Mouse (Mus musculus) thymus, adult 2 months (tissue): ENCODE data around the gene Scyl2. TPM values are rescaled to one million over a fixed set of nuclear protein-coding genes. Genes with fewer than 3 reads are reported as not detected.

Experiments used
- DNase-seq: peaks from one replicate; pipeline ENCODE4 v3.0.0; 2021
- H3K27ac ChIP-seq: fragments of 200-500 bp; 2 replicates; pipeline ENCODE4 v1.5.1; 2012; ENCODE audit warnings: low read length, control low read depth; ENCODE audit not compliant: control insufficient read depth, insufficient read depth
- H3K27me3 ChIP-seq: fragments of 200-500 bp; 2 replicates; pipeline ENCODE4 v1.6.1; 2012; ENCODE audit warnings: mild to moderate bottlenecking, low read length, moderate library complexity, mixed read lengths; ENCODE audit not compliant: control insufficient read depth, insufficient read depth
- H3K36me3 ChIP-seq: fragments of 200-500 bp; 2 replicates; pipeline ENCODE4 v1.6.1; 2012; ENCODE audit warnings: mild to moderate bottlenecking, low read length, moderate library complexity; ENCODE audit not compliant: control insufficient read depth, insufficient read depth
- H3K4me1 ChIP-seq: fragments of 200-500 bp; replicated peaks from 2 replicates; pipeline ENCODE4 v1.6.1; 2012; ENCODE audit warnings: low read length; ENCODE audit not compliant: control insufficient read depth, insufficient read depth
- H3K4me3 ChIP-seq: fragments of 200-500 bp; 2 replicates; pipeline ENCODE4 v1.5.1; 2012; ENCODE audit warnings: mild to moderate bottlenecking, low read length, control low read depth, moderate library complexity; ENCODE audit not compliant: control insufficient read depth, insufficient read depth
- CTCF ChIP-seq: fragments of 200-500 bp; IDR thresholded peaks from 2 replicates; pipeline ENCODE4 v1.5.1; 2012; ENCODE audit warnings: mild to moderate bottlenecking, control low read depth, low read length, moderate library complexity, borderline replicate concordance; ENCODE audit not compliant: control insufficient read depth, poor library complexity, insufficient read depth; ENCODE audit errors: extremely low read depth
- POLR2A ChIP-seq: fragments of 200-500 bp; IDR thresholded peaks from 2 replicates; pipeline ENCODE4 v1.6.1; 2012; ENCODE audit warnings: mild to moderate bottlenecking, low read length, control low read depth, moderate library complexity; ENCODE audit not compliant: control insufficient read depth, poor library complexity, insufficient read depth; ENCODE audit errors: extremely low read depth
- WGBS: fragments of 180-500 bp; shearing (Covaris S2); methylation state at CpG from one replicate; pipeline ENCODE4 v1.1.7; 2018; 5-methylcytosine and 5-hydroxymethylcytosine counted together
- polyA plus RNA-seq: library from polyadenylated mRNA; depleted of rRNA; stranded (reverse); fragments of >200 nt; gene quantifications from 2 replicates; pipeline ENCODE4 v1.2.3, GENCODE M21; 2012

The Scyl2 gene
- polyA plus RNA-seq, 1 experiment: 23.1 TPM

DNA sequence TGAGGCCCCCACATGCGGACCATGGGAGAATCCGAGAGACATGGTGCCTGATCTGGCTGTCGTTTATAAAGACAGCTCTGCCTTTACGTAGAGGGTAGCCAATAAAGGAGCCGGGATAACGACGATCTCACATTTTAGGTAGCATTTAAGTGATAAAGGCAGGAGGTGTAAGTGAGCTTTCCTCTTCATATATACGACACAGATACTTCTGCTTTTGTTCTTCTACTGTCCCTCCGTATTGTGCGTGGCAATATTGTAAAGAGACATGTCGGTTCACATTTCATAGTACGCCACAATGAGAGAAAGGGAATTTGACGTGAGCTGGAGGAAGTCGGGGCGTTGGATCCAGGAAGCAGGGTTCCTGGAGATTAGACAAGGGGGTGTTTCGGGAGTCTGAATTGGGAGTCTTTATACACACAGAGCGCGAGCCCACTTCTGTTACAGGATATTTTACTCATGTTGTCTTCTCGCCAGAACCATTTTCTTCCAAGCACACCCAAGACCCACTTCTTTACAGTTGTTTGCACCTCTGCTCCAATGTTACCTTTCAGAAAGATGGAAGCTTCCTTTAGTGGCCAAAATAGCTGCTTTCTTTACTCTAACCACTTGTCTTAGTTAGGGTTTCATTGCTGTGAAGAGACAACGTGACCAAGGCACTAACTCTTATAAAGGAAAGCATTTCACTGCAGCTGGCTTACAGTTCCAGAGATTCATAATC lies 9.3 kb upstream of the Scyl2 start:
- Histone ChIP-seq H3K27me3 (no peaks in the 10 kb centered on the region), H3K4me1 (peaks cover 2% of the 10 kb centered on the region; the same call in 1 of the 2 replicates), H3K36me3 (no peaks in the 10 kb centered on the region), H3K27ac (no peak overlapping the region), H3K4me3 (no peak overlapping the region)
- peak; percentile 8 for DNase-seq
- WGBS: 47% methylated on average over 20 of the region's 20 CpGs
- TF ChIP-seq POLR2A (no peak), CTCF (no peak)

DNA sequence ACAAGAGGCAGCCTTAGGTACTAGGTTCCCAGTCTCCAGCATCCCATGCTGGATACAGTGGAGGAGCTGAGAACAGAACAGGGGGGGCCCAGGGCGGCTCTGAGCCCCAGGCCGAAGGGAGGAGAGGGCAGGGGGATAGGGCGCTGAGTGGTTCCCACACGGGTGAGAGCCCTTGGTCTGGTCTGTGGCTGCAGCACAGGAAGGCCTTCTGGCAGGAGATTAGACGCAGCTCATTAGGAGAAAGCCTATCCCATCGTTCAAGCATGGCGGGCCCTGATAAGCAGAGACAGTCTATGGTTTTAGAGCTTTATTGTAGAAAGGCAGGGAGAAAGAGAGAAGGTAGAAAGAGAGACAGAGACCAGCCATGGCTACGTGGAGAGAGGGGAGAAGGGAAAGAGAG lies 3.9 kb upstream of the Scyl2 start:
- Histone ChIP-seq H3K27me3 (no peaks in the 10 kb centered on the region), H3K27ac (no peak overlapping the region), H3K36me3 (no peaks in the 10 kb centered on the region), H3K4me1 (peaks cover 7% of the 10 kb centered on the region), H3K4me3 (no peak overlapping the region)
- TF ChIP-seq CTCF (no peak), POLR2A (no peak)
- DNase-seq: no peak
- WGBS: 92% methylated on average over 8 of the region's 8 CpGs

DNA sequence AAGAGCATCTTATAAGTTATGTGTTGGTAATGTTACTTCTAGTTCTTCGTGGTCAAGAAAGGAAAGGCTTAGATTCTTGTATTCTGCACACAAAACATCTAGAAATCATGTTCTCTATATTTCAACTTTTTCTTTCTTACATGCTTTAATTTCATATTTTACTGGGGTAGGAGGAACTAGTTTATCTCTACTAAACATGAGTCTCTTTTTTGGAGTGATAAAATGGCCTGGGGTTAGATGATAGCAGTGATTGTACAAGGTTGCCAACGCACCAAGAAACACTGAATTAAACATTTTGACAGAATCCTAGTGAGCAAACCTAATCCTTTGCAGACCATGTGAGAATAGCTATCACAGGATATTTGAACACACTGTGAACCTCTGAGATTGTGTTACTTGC lies 1.4 kb upstream of the Scyl2 start:
- H3K27me3 ChIP-seq: no peaks in the 10 kb centered on the region
- no peak for TF ChIP-seq CTCF
- TF ChIP-seq POLR2A: no peak
- no peak for DNase-seq
- H3K27ac ChIP-seq: no peak overlapping the region
- H3K4me3 ChIP-seq: no peak overlapping the region
- no peaks in the 10 kb centered on the region for H3K36me3 ChIP-seq
- peaks cover 7% of the 10 kb centered on the region for H3K4me1 ChIP-seq
- WGBS: 67% methylated on average over 2 of the region's 2 CpGs

DNA sequence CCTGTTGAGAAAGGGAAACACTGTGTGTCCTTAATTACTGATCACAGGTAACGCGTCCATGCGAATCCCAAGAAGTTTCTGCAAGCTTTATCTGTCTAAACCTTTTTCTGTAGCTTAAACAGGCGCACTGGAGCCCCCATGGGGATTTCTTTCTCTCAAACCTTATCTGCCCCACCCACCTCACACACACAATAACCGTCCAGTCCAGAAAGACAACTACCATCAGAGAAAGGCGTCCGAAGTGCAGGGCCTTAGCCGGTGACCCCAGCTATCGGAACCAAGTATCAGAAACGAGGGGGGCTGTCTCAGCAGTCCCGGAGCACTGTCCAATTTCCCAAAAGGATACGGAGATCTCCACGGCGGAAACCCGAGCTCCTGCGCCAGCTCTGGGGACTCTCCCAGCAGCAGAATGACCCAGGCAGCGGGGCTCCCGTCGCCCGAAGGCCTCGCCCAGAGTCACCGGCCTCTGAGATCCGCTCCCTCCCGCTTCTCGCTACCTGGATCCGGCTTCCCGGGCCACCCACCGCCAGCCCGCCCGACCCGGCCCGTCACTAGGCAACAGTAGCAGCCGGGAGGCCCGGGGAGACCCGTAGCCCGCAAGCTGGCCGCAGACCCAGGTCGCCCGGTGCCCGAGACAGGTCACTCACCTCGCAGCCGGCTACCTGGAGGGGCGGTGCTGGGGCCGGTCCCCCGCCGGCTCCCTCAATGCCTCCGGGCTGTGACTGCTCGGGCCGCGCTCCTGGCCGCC lies 520 bp downstream of the Scyl2 start:
- H3K27me3 ChIP-seq: no peaks in the 10 kb centered on the region
- TF ChIP-seq POLR2A (no peak), CTCF (0 out of 2 replicates have a peak, but pooled peaks have one; percentile 26)
- peak overlapping the region; percentile 67 for H3K4me3 ChIP-seq
- no peak for DNase-seq
- no peaks in the 10 kb centered on the region for H3K36me3 ChIP-seq
- H3K4me1 ChIP-seq: peaks cover 7% of the 10 kb centered on the region
- H3K27ac ChIP-seq: no peak overlapping the region
- WGBS: 2% methylated on average over 50 of the region's 51 CpGs

DNA sequence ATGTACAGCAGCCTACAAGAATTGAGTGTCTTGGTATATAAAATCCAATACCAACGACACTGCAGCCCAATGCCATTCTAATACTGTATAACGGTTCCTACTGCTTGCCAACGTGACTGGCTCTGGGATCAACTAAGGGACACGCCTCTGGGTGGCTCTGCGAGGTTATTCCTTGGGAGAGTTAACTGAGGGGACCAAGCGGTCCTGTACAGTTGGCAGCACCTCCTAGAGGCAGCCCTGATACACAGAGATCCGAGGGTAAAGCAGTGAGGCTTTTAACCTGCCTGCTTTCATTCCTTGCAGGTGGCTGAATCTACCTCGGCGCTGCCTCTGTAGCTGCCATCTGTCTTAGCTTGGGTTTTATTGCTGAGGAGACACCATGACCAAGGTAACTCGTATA lies 3.1 kb downstream of the Scyl2 start:
- H3K4me3 ChIP-seq: no peak overlapping the region
- 95% methylated on average over 10 of the region's 10 CpGs for WGBS
- H3K27me3 ChIP-seq: no peaks in the 10 kb centered on the region
- peaks cover 7% of the 10 kb centered on the region for H3K4me1 ChIP-seq
- no peak for DNase-seq
- H3K27ac ChIP-seq: no peak overlapping the region
- no peak for TF ChIP-seq CTCF
- TF ChIP-seq POLR2A: no peak
- H3K36me3 ChIP-seq: no peaks in the 10 kb centered on the region

DNA sequence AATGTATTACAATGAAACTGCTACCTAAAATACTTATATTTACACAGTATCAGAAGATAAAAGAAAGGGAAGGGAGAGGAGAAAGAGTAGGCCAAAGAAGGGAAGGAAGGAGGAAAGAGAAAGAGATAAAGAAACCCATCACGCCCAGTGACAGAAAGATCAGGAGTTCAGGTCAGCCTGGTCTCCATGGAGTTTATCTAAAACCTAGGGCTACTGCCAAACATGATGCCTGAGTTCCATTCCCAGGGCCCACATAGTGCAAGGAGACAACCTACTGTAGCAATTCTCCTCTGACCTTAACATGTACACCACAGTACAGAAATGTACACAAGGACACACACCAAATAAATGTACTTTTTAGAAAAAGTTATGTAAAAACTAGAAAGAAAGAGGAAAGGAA lies 3.9 kb downstream of the Scyl2 start:
- Histone ChIP-seq H3K27ac (no peak overlapping the region), H3K4me1 (peaks cover 7% of the 10 kb centered on the region), H3K27me3 (no peaks in the 10 kb centered on the region), H3K36me3 (no peaks in the 10 kb centered on the region), H3K4me3 (no peak overlapping the region)
- TF ChIP-seq CTCF (no peak), POLR2A (no peak)
- WGBS: 97% methylated on average over 1 of the region's 1 CpGs
- DNase-seq: no peak
